Mouse (Mus musculus): ENCODE results near the gene Hmces.

DNA sequence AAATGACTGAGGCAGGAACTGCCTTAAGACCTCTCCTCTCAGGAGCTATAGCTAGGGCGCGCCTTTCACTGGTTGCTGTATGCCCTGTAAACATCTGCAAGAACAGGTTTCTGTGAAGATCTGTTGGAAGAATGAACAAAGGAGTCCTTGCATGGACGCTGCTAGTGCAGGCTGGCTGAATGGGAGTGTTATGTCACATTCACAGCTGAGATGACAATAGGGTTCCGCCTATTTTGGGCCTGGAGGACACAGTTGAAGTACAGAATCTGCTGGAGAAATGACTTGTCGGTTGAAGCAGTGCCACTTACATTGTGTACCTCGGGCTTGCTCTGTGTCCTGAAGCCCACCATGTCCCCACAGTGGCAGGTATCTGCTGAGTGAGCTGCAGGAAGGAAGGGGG, 4.6 kb upstream of the Hmces start:
- TF ChIP-seq GATA1 (IDR thresholded peaks at IDR 0.05; ENCODE audit: borderline replicate concordance, low read length): no peak
- no peak for TF ChIP-seq FLI1 (IDR thresholded peaks at IDR 0.05; ENCODE audit: low read length)
